In the genomic region with DNA sequence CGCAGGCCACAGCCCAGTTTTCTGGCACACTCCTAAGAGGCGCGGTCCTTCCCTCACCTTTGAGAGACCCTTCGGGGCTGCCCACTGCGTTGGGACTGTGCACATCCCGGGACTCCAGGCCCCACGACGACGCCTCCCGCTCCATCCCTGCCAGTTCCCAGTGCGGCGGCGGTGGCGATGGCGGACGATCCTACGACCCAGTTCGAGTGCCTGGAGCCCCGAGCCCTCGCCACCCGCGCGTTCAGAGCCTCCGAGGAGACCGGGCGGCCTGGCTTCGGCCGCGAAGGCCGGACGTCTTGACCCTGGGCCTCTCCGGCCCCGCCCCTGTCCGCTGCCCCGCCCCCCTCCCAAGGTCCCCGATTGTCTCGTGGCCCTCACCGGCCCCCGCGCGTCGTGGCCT, we compare ENCODE assay signal across 8 mouse cellular contexts. TPM values are rescaled to one million over a fixed set of nuclear protein-coding genes. Genes with fewer than 3 reads are reported as not detected.
DNase-seq lines count a peak whose midpoint lies in the region; ATAC-seq and TF ChIP-seq lines count a peak whose summit lies in the region.

No protein-coding gene starts in this region.

- peak overlapping the region; percentile 100 for H3K27ac ChIP-seq in gastrocnemius, adult 2 months
- H3K27ac ChIP-seq in hindbrain, embryonic 11.5 days (ENCODE audit: low read depth, low read length), result peak overlapping the region; percentile 90
- H3K27ac ChIP-seq in limb, embryonic 15.5 days, result peak overlapping the region; percentile 96

- TF ChIP-seq CTCF in gastrocnemius, adult 2 months (IDR thresholded peaks at IDR 0.05), result no peak

- peak overlapping the region; percentile 77 for H3K4me3 ChIP-seq in gastrocnemius, adult 2 months
- peak overlapping the region; percentile 92 for H3K4me3 ChIP-seq in hindbrain, embryonic 11.5 days (ENCODE audit: low read depth, low read length)
- peak overlapping the region; percentile 92 for H3K4me3 ChIP-seq in limb, embryonic 15.5 days
- H3K4me3 ChIP-seq in myocyte, result peak overlapping the region; percentile 62

- intact Hi-C loops in gastrocnemius, adult 2 months (cut with DNase I), result no loop called here
- intact Hi-C loops in gastrocnemius, postnatal 36 days (cut with DNase I), result loop anchor here (5.0 kb wide), 1 partner anchor 127 kb away; no protein-coding TSS in a partner anchor

- H3K36me3 ChIP-seq in hindbrain, embryonic 11.5 days (ENCODE audit: control insufficient read depth, insufficient read depth, low read length), result 0 out of 2 replicates have a peak, but pooled peaks cover 2% of the 10 kb centered on the region
- H3K36me3 ChIP-seq in limb, embryonic 15.5 days, result peaks cover 26% of the 10 kb centered on the region
- no peaks in the 10 kb centered on the region for H3K36me3 ChIP-seq in myocyte (ENCODE audit: control insufficient read depth, insufficient read depth)

- TF ChIP-seq POLR2A in myocyte (IDR thresholded peaks at IDR 0.05; ENCODE audit: insufficient read length, low read depth), result peak; percentile 86

- H3K4me2 ChIP-seq in hindbrain, embryonic 11.5 days (replicated peaks; ENCODE audit: low read depth, low read length), result peak overlapping the region; percentile 61
- peak overlapping the region; percentile 65 for H3K4me2 ChIP-seq in limb, embryonic 15.5 days
- peak overlapping the region; percentile 84 for H3K4me2 ChIP-seq in myocyte (ENCODE audit: low read depth)

- under 1% methylated on average over 35 of the region's 42 CpGs for WGBS in hindbrain, embryonic 11.5 days
- under 1% methylated on average over 39 of the region's 42 CpGs for WGBS in limb, embryonic 15.5 days

- H3K4me1 ChIP-seq in hindbrain, embryonic 11.5 days (replicated peaks; ENCODE audit: control insufficient read depth, insufficient read depth, low read length), result peaks cover 3% of the 10 kb centered on the region; the same call in 1 of the 2 replicates
- H3K4me1 ChIP-seq in limb, embryonic 15.5 days, result peaks cover 25% of the 10 kb centered on the region

- H3K9ac ChIP-seq in hindbrain, embryonic 11.5 days (ENCODE audit: low read depth, low read length), result peak overlapping the region; percentile 94
- H3K9ac ChIP-seq in limb, embryonic 15.5 days, result peak overlapping the region; percentile 90

- H3K9me3 ChIP-seq in hindbrain, embryonic 11.5 days (ENCODE audit: control insufficient read depth, low read length), result no peaks in the 10 kb centered on the region
- no peaks in the 10 kb centered on the region for H3K9me3 ChIP-seq in limb, embryonic 15.5 days

- no peaks in the 10 kb centered on the region for H3K27me3 ChIP-seq in hindbrain, embryonic 11.5 days (ENCODE audit: control insufficient read depth, insufficient read depth, low read length)
- H3K27me3 ChIP-seq in limb, embryonic 15.5 days, result no peaks in the 10 kb centered on the region
- no peaks in the 10 kb centered on the region for H3K27me3 ChIP-seq in myocyte (ENCODE audit: control insufficient read depth, insufficient read depth, insufficient read length)

- ATAC-seq in hindbrain, embryonic 11.5 days (ENCODE audit: low FRiP score), result peak; percentile 62
- ATAC-seq in limb, embryonic 15.5 days (ENCODE audit: insufficient number of reproducible peaks, low FRiP score, low TSS enrichment, low read depth), result peak; percentile 31

- peaks cover 6% of the 10 kb centered on the region for H3K79me2 ChIP-seq in myocyte (ENCODE audit: control insufficient read depth, insufficient read depth)

- DNase-seq in gastrocnemius, adult 2 months, result no peak
- DNase-seq in gastrocnemius, postnatal 36 days, result no peak
- DNase-seq in urinary bladder, postnatal 14 days (ENCODE audit: low spot score), result peak; percentile 54
- DNase-seq in urinary bladder, postnatal 36 days (ENCODE audit: low spot score in 2 of 2), result no peak
- DNase-seq in hindbrain, embryonic 11.5 days (ENCODE audit: low spot score), result no peak
- no peak for DNase-seq in embryo, embryonic 9.5 days (ENCODE audit: extremely low spot score)

- peak overlapping the region; percentile 93 for H3ac ChIP-seq in myocyte (ENCODE audit: control insufficient read depth, insufficient read length)

TF ChIP-seq in myocyte, 11 proteins besides CTCF, POLR2A, EP300 and RAD21:
- TF ChIP-seq REST (IDR thresholded peaks at IDR 0.05; ENCODE audit: insufficient read depth, insufficient read length) (no peak), TCF12 (IDR thresholded peaks at IDR 0.05; ENCODE audit: insufficient read depth, poor library complexity, severe bottlenecking) (no peak), CEBPB (IDR thresholded peaks at IDR 0.05; ENCODE audit: insufficient read depth, poor library complexity, severe bottlenecking) (no peak), MYOD1 (IDR thresholded peaks at IDR 0.05; ENCODE audit: control insufficient read depth in 1 of 3, insufficient read length in 2 of 3, low read depth in 2 of 3) (peak in 1 of 3 experiments; percentile 6), POLR2AphosphoS2 (IDR thresholded peaks at IDR 0.05; ENCODE audit: insufficient read length, low read depth) (peak; percentile 77), TCF3 (IDR thresholded peaks at IDR 0.05; ENCODE audit: insufficient read length, low read depth) (no peak), USF1 (IDR thresholded peaks at IDR 0.05; ENCODE audit: low read depth) (no peak)

RNA-seq across cellular contexts. Expression of a gene that starts 0.3 kb away (rescaled TPM):
- total RNA-seq in gastrocnemius, adult 2 months (2021), result 10 to 100 TPM; 35.2 to 38.9 TPM
- total RNA-seq in gastrocnemius, postnatal 36 days (2021), result 10 to 100 TPM; 29.4 to 30.7 TPM
- 5.1 and 5.7 TPM in 2 replicates for polyA plus RNA-seq in hindbrain, embryonic 11.5 days (2014; fragmentation: Nextera tagmentation; extraction: Ambion mirVana)
- 14.3 and 16.4 TPM in 2 replicates for polyA plus RNA-seq in limb, embryonic 15.5 days (2015; fragmentation: Nextera tagmentation; extraction: Ambion mirVana)
- 17.3 TPM for polyA plus RNA-seq in myocyte (2012; fragmentation: generic; extraction: Trizol)

RNA-seq across cellular contexts. Expression of a gene that starts 30.8 kb away (rescaled TPM):
- 1 to 10 TPM; 3.7 to 3.8 TPM for total RNA-seq in gastrocnemius, adult 2 months (2021)
- 1 to 10 TPM; 1.6 to 3.2 TPM for total RNA-seq in gastrocnemius, postnatal 36 days (2021)
- 6.7 and 9.6 TPM in 2 replicates for polyA plus RNA-seq in hindbrain, embryonic 11.5 days (2014; fragmentation: Nextera tagmentation; extraction: Ambion mirVana)
- 9.4 and 10.1 TPM in 2 replicates for polyA plus RNA-seq in limb, embryonic 15.5 days (2015; fragmentation: Nextera tagmentation; extraction: Ambion mirVana)
- polyA plus RNA-seq in myocyte (2012; fragmentation: generic; extraction: Trizol), result 3.6 TPM

RNA-seq across cellular contexts. Expression of a gene that starts 41.9 kb away (rescaled TPM):
- 1 to 10 TPM; 1.6 to 2.4 TPM for total RNA-seq in gastrocnemius, adult 2 months (2021)
- total RNA-seq in gastrocnemius, postnatal 36 days (2021), result 1 to 10 TPM; 1.3 to 2.0 TPM
- 5.4 and 6.2 TPM in 2 replicates for polyA plus RNA-seq in hindbrain, embryonic 11.5 days (2014; fragmentation: Nextera tagmentation; extraction: Ambion mirVana)
- polyA plus RNA-seq in limb, embryonic 15.5 days (2015; fragmentation: Nextera tagmentation; extraction: Ambion mirVana), result 5.6 and 6.5 TPM in 2 replicates
- 0.34 TPM for polyA plus RNA-seq in myocyte (2012; fragmentation: generic; extraction: Trizol)

RNA-seq across cellular contexts. Expression of a gene that starts 48.3 kb away (rescaled TPM):
- 1 to 10 TPM; 1.2 to 1.3 TPM for total RNA-seq in gastrocnemius, adult 2 months (2021)
- total RNA-seq in gastrocnemius, postnatal 36 days (2021), result 1 to 10 TPM; 1.3 to 2.6 TPM
- 6.1 and 6.3 TPM in 2 replicates for polyA plus RNA-seq in hindbrain, embryonic 11.5 days (2014; fragmentation: Nextera tagmentation; extraction: Ambion mirVana)
- 7.5 and 8.1 TPM in 2 replicates for polyA plus RNA-seq in limb, embryonic 15.5 days (2015; fragmentation: Nextera tagmentation; extraction: Ambion mirVana)
- polyA plus RNA-seq in myocyte (2012; fragmentation: generic; extraction: Trizol), result 3.0 TPM

RNA-seq across cellular contexts. Expression of a gene that starts 49.0 kb away (rescaled TPM):
- total RNA-seq in gastrocnemius, adult 2 months (2021), result under 1 TPM; 0.15 to 0.25 TPM
- under 1 TPM; 0.27 to 0.79 TPM for total RNA-seq in gastrocnemius, postnatal 36 days (2021)
- 0.54 and 0.56 TPM in 2 replicates for polyA plus RNA-seq in hindbrain, embryonic 11.5 days (2014; fragmentation: Nextera tagmentation; extraction: Ambion mirVana)
- polyA plus RNA-seq in limb, embryonic 15.5 days (2015; fragmentation: Nextera tagmentation; extraction: Ambion mirVana), result 1.2 and 1.3 TPM in 2 replicates
- polyA plus RNA-seq in myocyte (2012; fragmentation: generic; extraction: Trizol), result 0.16 TPM
